Mouse (Mus musculus) forebrain, embryonic 11.5 days (tissue): ENCODE measurements at regions not wholly inside any gene's neighbourhood (a gene's known extent, or its start where the extent isn't known, plus 50 kb on each side); places are given as distances from the start of the nearest gene placed in this dataset.

Source experiments
- ATAC-seq: fragments of 200-750 bp; cut with Nextera tagmentation; replicated peaks from 2 replicates; pipeline ENCODE4 v1.8.0; 2017; ENCODE audit warnings: moderate TSS enrichment; ENCODE audit not compliant: low FRiP score
- DNase-seq: peaks from one replicate; pipeline ENCODE4 v3.0.0-alpha.2; 2017; ENCODE audit warnings: low spot score
- H3K27ac ChIP-seq: fragments of 300-500 bp; sonication (generic); 2 replicates; pipeline ENCODE4 v1.5.1; 2014; ENCODE audit warnings: low read depth, low read length
- H3K27me3 ChIP-seq: fragments of 300-500 bp; sonication (generic); 2 replicates; pipeline ENCODE4 v1.6.1; 2014; ENCODE audit warnings: mild to moderate bottlenecking, low read length, mixed read lengths; ENCODE audit not compliant: control insufficient read depth, insufficient read depth
- H3K36me3 ChIP-seq: fragments of 300-500 bp; sonication (generic); 2 replicates; pipeline ENCODE4 v1.6.1; 2014; ENCODE audit warnings: mild to moderate bottlenecking, low read length, moderate library complexity, mixed read lengths; ENCODE audit not compliant: control insufficient read depth, insufficient read depth
- H3K4me1 ChIP-seq: fragments of 300-500 bp; sonication (generic); replicated peaks from 2 replicates; pipeline ENCODE4 v1.6.1; 2014; ENCODE audit warnings: low read length, mixed read lengths; ENCODE audit not compliant: control insufficient read depth, insufficient read depth
- H3K4me2 ChIP-seq: fragments of 300-500 bp; sonication (generic); 2 replicates; pipeline ENCODE4 v1.6.1; 2014; ENCODE audit warnings: low read depth, mild to moderate bottlenecking, low read length, moderate library complexity, mixed read lengths; ENCODE audit not compliant: severe bottlenecking
- H3K4me3 ChIP-seq: fragments of 300-500 bp; sonication (generic); 2 replicates; pipeline ENCODE4 v1.5.1; 2014; ENCODE audit warnings: low read depth, low read length
- H3K9ac ChIP-seq: fragments of 300-500 bp; sonication (generic); 2 replicates; pipeline ENCODE4 v1.6.1; 2014; ENCODE audit warnings: low read length
- H3K9me3 ChIP-seq: fragments of 300-500 bp; sonication (generic); 2 replicates; pipeline ENCODE4 v1.6.1; 2016; ENCODE audit warnings: low read length, mixed read lengths; ENCODE audit not compliant: control insufficient read depth
- WGBS: fragments of 180-500 bp; shearing (Covaris S2); extraction: QIAGEN DNeasy Blood & Tissue Kit; methylation state at CpG from one replicate; pipeline ENCODE4 v1.1.7; 2014; 5-methylcytosine and 5-hydroxymethylcytosine counted together

- Histone ChIP-seq H3K9ac (no peak overlapping the region), H3K9me3 (no peaks in the 10 kb centered on the region), H3K4me1 (no peaks in the 10 kb centered on the region), H3K27ac (no peak overlapping the region), H3K36me3 (no peaks in the 10 kb centered on the region), H3K27me3 (no peaks in the 10 kb centered on the region), H3K4me3 (no peak overlapping the region), H3K4me2 (no peak overlapping the region)
- no peak for ATAC-seq
- WGBS: 92% methylated on average over 1 of the region's 1 CpGs
- no peak for DNase-seq
Observed at GRCm38 (mm10) chr4:72425316-72425715, 224.6 kb upstream of the Tle1 start.

- no peak overlapping the region for H3K4me2 ChIP-seq
- ATAC-seq (no peak), DNase-seq (no peak)
- H3K36me3 ChIP-seq: no peaks in the 10 kb centered on the region
- H3K4me3 ChIP-seq: no peak overlapping the region
- no peaks in the 10 kb centered on the region for H3K27me3 ChIP-seq
- no peak overlapping the region for H3K9ac ChIP-seq
- no peaks in the 10 kb centered on the region for H3K4me1 ChIP-seq
- H3K27ac ChIP-seq: no peak overlapping the region
- 89% methylated on average over 8 of the region's 8 CpGs for WGBS
- H3K9me3 ChIP-seq: no peaks in the 10 kb centered on the region
Observed at GRCm38 (mm10) chr4:72412100-72412788, 211.5 kb upstream of the Tle1 start.

GRCm38 (mm10) chr4:72411343-72411742 lies 210.6 kb upstream of the Tle1 start:
- ATAC-seq: no peak
- no peaks in the 10 kb centered on the region for H3K27me3 ChIP-seq
- no peak overlapping the region for H3K4me3 ChIP-seq

GRCm38 (mm10) chr4:72400759-72401158 lies 200.0 kb upstream of the Tle1 start:
- Histone ChIP-seq H3K4me3 (no peak overlapping the region), H3K9ac (no peak overlapping the region), H3K27ac (no peak overlapping the region), H3K27me3 (no peaks in the 10 kb centered on the region), H3K9me3 (no peaks in the 10 kb centered on the region), H3K4me2 (no peak overlapping the region), H3K4me1 (no peaks in the 10 kb centered on the region), H3K36me3 (no peaks in the 10 kb centered on the region)
- DNase-seq (no peak), ATAC-seq (no peak)
- 83% methylated on average over 1 of the region's 1 CpGs for WGBS

More at GRCm38 (mm10) chr4:72411343-72411742, 210.6 kb upstream of the Tle1 start:
- Histone ChIP-seq H3K9ac (no peak overlapping the region), H3K4me1 (no peaks in the 10 kb centered on the region), H3K27ac (no peak overlapping the region), H3K36me3 (no peaks in the 10 kb centered on the region), H3K9me3 (no peaks in the 10 kb centered on the region), H3K4me2 (no peak overlapping the region)
- DNase-seq: no peak
- 91% methylated on average over 3 of the region's 3 CpGs for WGBS

- Histone ChIP-seq H3K36me3 (no peaks in the 10 kb centered on the region), H3K9ac (no peak overlapping the region), H3K27me3 (no peaks in the 10 kb centered on the region), H3K4me1 (no peaks in the 10 kb centered on the region), H3K9me3 (no peaks in the 10 kb centered on the region), H3K27ac (no peak overlapping the region), H3K4me3 (no peak overlapping the region), H3K4me2 (no peak overlapping the region)
- DNase-seq (no peak), ATAC-seq (no peak)
- WGBS: 77% methylated on average over 3 of the region's 3 CpGs
Observed at GRCm38 (mm10) chr4:72391887-72392435, 191.2 kb upstream of the Tle1 start.

- DNase-seq (no peak), ATAC-seq (no peak)
- peaks cover 3% of the 10 kb centered on the region; the same call in 1 of the 2 replicates for H3K27me3 ChIP-seq
- no peak overlapping the region for H3K4me3 ChIP-seq
- no peak overlapping the region for H3K27ac ChIP-seq
- peaks cover 3% of the 10 kb centered on the region; the same call in 1 of the 2 replicates for H3K4me1 ChIP-seq
- H3K9me3 ChIP-seq: no peaks in the 10 kb centered on the region
- no peak overlapping the region for H3K9ac ChIP-seq
- H3K4me2 ChIP-seq: no peak overlapping the region
- 85% methylated on average over 5 of the region's 5 CpGs for WGBS
- H3K36me3 ChIP-seq: no peaks in the 10 kb centered on the region
Observed at GRCm38 (mm10) chr4:72389811-72390625, 189.3 kb upstream of the Tle1 start.

- H3K4me3 ChIP-seq: no peak overlapping the region
Observed at GRCm38 (mm10) chr4:72384901-72385264, 184.2 kb upstream of the Tle1 start.

GRCm38 (mm10) chr4:72384259-72384900 lies 183.7 kb upstream of the Tle1 start:
- no peak overlapping the region for H3K9ac ChIP-seq
- H3K4me1 ChIP-seq: peaks cover 7% of the 10 kb centered on the region; the same call in 1 of the 2 replicates
- H3K27me3 ChIP-seq: peaks cover 3% of the 10 kb centered on the region; the same call in 1 of the 2 replicates
- peak overlapping the region; percentile 20; the same call in 1 of the 2 replicates for H3K4me2 ChIP-seq
- H3K4me3 ChIP-seq: no peak overlapping the region
- 49% methylated on average over 5 of the region's 5 CpGs for WGBS
- no peaks in the 10 kb centered on the region for H3K36me3 ChIP-seq
- H3K9me3 ChIP-seq: no peaks in the 10 kb centered on the region
- ATAC-seq (peak; percentile 42), DNase-seq (peak; percentile 54)
- H3K27ac ChIP-seq: no peak overlapping the region

More at GRCm38 (mm10) chr4:72384901-72385264, 184.2 kb upstream of the Tle1 start:
- Histone ChIP-seq H3K9me3 (no peaks in the 10 kb centered on the region), H3K4me1 (peaks cover 7% of the 10 kb centered on the region; the same call in 1 of the 2 replicates), H3K4me2 (peak overlapping the region; percentile 20; the same call in 1 of the 2 replicates), H3K9ac (peak overlapping the region; percentile 13; the same call in 1 of the 2 replicates), H3K36me3 (no peaks in the 10 kb centered on the region), H3K27ac (0 out of 2 replicates have a peak overlapping the region, but pooled peaks have one; percentile 47), H3K27me3 (peaks cover 3% of the 10 kb centered on the region; the same call in 1 of the 2 replicates)
- 20% methylated on average over 12 of the region's 12 CpGs for WGBS
- DNase-seq (peak; percentile 64), ATAC-seq (peak; percentile 81)
